Mouse (Mus musculus): Measurements from ENCODE around the gene Vps45.
"Not testable (repeated sequence)": the region's sequence is repeated elsewhere in the genome, so short reads cannot be mapped to it uniquely, and the experiment has no call there.

The Vps45 gene

DNA sequence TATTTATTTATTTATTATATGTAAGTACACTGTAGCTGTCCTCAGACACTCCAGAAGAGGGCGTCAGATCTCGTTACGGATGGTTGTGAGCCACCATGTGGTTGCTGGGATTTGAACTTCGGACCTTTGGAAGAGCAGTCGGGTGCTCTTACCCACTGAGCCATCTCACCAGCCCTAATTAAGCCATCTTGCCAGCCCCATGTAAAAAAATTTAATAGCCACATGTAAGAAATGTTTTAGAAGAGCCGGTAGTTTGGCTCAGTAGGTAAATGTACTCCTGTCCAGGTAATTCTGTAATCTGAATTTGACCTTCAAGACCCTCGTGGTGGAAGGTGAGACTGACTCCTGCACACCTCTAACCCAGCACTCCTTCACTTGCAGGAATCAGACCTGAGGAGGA is 87.6 kb downstream of the Vps45 start:
- not testable (repeated sequence) for DNase-seq (ENCODE audit: low spot score)

DNA sequence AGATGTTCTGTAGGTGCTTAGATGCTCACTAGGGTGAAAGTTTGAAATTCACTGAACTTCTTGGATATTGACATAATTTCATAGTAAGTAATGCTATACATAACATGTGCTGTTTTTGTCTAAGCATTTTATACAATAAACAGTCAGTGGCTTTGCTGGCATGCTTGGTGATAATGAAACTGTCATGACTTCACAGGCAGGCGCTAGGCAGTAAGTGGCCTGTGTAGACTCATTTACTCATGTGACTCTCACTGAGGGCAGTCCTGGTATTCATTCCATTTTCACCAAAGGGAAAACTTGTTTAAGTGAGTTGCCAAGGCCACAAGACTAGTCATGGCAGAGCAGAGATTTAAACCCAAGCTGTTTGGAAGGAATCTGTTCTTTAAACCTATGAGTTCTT is 89.0 kb downstream of the Vps45 start:
- DNase-seq (ENCODE audit: low spot score): no peak

DNA sequence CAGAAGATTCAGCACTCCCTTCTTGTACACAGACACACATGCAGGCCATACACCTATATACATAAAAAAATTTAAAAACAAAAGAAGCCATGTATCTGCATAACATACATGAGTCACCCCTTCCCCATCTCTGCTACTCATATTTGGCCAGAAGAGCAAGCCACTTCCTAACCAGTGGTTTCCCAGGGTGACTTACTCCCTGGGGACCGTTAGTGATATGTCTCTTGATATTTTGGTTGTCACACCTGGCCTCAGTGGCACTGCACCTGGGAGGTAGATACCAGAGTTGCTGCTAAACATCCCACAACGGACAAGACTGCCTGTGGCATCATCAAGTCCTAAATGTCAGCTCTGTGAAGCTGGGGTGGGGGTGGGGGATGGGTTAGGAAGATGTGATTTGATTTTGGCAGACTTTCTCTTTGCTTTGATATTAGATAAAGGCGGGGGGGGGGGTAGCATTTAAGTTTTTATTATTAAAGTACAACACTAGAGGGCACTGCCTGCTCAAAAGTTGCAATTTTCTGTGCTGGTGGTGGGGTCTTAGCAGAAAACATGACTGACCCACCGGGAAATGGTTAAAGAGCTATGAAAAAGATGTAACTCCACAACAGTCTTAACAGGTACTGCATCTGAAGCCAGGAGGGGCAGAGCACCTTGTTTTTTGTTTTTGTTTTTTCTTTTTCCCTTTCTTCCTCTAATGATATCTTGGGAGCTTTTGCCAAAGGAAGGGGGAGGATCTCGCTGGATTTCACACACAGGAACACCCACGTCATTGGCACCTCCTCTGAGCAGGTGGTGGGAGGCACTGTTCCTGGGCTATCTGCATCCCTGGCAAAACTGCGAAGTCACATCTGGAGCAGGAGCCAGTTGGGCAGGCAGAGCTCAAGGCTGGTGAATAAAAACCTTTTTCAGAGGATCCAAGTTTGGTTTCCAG is 92.5 kb downstream of the Vps45 start:
- no peak for DNase-seq (ENCODE audit: low spot score)

- peak; percentile 22 for DNase-seq (ENCODE audit: low spot score)
These were observed 94.6 kb downstream of the Vps45 start for GRCm38 (mm10) chr3:95963681-95964080.

DNA sequence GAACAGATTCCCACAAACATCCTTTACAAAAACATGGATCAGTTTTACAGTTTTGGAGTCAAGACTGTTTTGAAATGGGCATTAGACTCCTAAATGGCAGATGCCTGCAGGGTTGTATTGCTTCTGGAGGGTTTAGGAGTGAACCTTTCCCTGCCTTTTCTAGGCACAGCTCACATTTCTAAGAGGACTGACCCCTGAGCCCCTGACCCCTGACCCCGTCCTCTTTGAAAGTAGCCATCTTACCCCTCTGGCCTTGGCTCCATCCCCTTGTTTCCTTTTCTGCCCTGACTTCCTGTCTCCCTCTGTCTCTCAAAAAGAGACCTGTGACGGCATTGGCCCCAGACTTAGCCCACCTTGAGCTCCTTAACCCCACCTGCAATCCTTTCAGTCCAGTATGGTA is 95.0 kb downstream of the Vps45 start:
- no peak for DNase-seq (ENCODE audit: low spot score)

DNA sequence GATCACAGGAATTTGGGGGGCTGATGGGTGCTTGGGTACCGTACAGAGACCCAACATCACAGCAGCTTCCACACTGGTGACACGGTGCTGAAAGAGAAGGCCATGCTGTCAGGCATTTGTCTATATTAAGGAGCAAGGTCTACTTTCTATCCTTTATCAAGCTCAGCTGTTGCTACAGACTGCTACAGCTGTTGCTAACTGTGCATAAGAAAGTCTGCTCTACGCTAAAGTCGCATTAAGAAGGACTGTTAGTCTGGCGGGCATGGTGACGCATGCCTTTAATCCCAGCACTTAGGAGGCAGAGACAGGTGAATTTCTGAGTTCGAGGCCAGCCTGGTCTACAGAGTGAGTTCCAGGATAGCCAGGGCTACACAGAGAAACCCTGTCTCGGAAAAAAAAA is 96.1 kb downstream of the Vps45 start:
- not testable (repeated sequence) for DNase-seq (ENCODE audit: low spot score)

GRCm38 (mm10) chr3:95959807-95960206 is 98.5 kb downstream of the Vps45 start:
- no peak for DNase-seq (ENCODE audit: low spot score)

GRCm38 (mm10) chr3:95959082-95959481 is 99.2 kb downstream of the Vps45 start:
- DNase-seq (ENCODE audit: low spot score): no peak

DNA sequence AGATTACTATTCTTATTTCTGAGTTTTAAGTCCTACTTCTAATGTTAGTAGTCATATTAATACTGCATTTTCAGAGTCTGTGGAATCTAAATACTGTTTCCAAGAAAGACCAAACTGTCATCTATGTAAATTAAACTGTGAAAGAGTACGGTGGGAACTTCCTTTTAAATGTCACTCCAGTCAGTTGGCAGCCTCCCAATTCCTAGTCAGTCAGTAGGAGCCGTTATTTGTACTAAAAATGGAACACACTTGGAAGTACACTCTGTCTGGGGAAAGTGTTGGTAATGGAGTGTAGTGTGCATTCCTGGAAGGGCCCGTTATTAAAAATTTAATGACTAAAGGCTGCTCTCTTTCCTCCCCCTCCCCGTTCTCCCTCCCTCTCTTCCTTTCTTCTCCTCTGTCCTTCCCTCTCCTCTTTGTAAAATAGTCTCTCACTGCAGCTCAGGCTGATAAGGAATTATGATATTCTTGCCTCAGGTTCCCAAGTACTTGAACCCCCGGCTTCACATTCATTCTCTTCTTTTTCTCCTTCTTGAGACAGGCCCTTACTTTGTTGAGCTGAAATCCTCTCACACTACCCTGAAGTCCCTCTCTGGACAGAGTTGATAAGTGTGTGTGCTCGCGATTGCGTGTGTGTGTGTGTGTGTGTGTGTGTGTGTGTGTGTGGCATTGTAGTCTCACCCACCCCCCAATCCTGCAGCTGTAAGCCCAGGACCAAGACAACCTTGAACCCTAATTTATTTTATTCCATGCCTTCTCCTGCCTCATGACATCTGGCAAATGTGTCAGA is 100.7 kb downstream of the Vps45 start:
- no peak for DNase-seq (ENCODE audit: low spot score)

DNA sequence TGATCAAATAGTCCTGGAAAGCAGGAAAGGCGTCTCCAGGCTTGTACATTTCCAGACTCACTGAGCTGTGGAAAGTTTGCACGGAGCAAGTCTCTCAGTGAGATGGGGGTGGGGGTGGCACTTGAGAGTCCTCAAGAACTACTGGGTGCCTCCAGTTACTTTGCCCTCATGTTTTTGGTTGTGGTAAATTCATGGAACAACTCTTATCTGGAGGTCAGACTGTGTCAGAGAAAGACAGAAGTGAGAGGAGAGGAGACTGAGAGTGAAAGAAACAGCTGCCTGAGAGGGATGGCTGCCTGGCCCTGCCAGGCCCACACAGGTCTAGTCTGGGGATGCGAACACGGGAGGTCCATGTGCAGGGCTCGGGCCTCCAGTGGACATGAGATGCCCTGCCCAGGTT is 102.9 kb downstream of the Vps45 start:
- no peak for DNase-seq (ENCODE audit: low spot score)

DNA sequence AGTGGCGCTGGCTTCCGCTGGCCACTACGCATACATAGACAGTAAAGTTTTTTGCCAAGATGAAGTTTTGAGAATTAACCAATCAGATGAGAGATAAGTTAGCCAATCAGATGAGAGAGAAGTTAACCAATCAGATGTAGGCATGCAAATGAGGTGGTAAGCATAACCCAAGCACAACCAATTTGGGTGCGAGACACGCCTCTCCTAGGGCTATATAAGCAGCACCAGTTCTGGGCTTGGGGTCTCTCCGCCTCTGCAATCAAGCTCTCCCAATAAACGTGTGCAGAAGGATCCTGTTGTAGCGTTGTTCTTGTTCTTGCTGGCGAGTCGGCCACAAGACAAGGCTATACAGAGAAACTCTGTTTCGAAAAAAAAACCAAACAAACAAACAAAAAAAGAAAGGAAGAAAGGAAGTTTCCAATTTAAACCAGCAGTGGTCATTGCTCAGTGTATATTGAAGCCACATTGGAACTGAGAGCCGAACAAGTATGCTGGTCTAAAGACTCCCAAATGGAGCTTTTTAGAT is 103.6 kb downstream of the Vps45 start:
- not testable (repeated sequence) for DNase-seq (ENCODE audit: low spot score)

DNA sequence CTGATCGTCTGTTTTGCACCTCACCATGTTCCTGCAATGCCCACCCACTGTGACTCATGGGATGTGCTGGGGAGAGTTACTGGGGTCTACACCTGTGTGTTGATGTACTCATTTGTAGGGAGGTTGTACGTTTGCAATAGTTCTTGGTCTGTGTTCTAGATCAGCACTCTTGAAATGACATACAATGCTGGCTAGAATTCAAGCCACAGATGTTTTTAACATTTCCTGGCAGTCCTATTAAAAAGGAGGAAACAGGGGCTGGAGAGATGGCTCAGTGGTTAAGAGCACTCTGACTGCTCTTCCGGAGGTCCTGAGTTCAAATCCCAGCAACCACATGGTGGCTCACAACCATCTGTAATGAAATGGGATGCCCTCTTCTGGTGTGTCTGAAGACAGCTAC is 104.7 kb downstream of the Vps45 start:
- no peak for DNase-seq (ENCODE audit: low spot score)

DNA sequence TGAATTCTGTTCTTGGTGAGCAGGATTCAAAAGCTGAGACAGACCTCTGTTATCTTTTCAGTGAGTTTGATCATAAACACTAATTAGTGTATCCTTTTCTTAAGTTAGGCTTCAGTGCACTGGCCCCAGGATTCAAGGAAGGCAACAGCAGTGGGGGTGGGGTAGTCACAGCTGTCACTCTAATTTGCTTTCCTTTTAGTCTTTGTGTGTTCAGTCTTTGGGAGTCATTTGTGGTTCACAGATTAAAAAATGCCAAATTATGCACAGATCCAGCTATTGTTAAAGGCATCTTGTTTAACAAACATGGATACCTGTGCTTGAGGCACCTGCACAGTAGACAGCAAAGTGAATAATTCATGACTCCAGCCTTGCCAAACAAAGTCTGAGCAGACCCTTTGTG is 105.2 kb downstream of the Vps45 start:
- no peak for DNase-seq (ENCODE audit: low spot score)

- not testable (repeated sequence) for DNase-seq (ENCODE audit: low spot score)
These were observed 106.7 kb downstream of the Vps45 start for GRCm38 (mm10) chr3:95951566-95951965.

DNA sequence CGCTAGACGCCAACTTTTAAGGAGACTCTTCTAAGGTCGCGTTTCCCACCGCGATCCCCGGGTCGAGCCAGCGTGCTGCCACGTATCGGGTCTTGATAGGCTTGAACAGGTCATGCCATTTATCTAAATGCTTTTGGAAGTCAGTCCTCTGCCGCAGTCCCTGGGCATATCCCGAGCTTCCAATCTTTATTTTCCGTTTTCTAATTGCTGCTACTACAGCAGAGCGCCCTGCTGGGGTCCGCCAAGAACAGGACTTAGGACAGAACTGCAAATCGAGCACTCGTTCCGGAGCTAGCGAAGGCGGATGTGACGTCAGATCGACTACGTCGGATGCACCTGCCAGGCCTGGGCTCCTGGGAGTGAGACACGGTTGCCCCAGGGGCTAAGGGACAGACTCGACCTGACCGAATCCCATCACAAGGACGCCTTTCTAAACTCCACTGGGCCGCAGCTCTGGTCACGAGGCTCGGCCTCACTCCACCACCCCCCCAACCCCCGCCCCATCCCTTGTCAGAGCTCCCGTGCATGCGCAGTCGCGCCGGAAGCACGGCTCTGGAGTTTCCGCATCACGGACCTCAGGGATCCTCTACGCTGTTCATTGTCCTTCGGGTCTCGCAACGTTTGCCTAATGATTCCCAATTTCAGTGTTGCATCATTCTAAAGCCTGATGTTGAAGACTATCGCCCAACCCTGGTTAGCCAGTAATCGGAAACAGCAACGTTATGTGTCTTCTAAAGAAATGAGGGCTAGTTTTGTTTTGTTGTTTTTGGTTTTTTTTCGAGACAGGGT is 107.3 kb downstream of the Vps45 start:
- peak; percentile 87 for DNase-seq (ENCODE audit: low spot score)

Measured in urinary bladder, postnatal 14 days (tissue).